Mouse (Mus musculus): ENCODE data around the gene Art1. TPM values are rescaled to one million over a fixed set of nuclear protein-coding genes. Genes with fewer than 3 reads are reported as not detected.

The Art1 gene
- total RNA-seq (2018; cell fraction: chromatin; rRNA removed): not detected
- total RNA-seq (2018; cell fraction: cytosol; rRNA removed): not detected
- total RNA-seq (2018; cell fraction: nucleus; rRNA removed): not detected
- not detected in 3 replicates for polyA plus RNA-seq (2018)

DNA sequence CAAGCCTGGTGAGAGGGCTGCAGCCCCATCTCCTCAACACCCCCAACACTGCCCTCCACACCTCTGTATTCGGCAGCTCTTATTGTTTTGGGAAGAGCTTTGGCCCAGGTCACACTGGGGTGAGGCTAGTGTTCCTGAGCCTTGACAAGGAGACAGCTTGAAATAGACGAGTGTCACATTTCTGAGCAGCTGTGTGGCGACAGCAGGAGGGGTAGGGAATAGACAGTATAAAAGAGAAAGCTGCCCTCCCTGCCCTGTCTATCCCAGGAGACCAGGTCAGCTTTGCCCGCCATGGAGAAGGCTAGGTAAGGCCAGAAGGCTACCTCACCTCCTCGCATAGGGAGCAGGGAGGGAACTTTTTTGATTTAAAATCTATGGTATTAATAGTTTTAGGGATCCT is at the start of gene Art1:
Art1 (plus strand) TSS at position 257 of the 400 bp plus-strand sequence.
- Histone ChIP-seq H3K4me3 (ENCODE audit: inconsistent target) (no peak within 1 kb of the TSS), H3K79me2 (ENCODE audit: inconsistent target) (no peaks in the 10 kb centered on the region), H3K36me3 (ENCODE audit: inconsistent target) (no peaks in the 10 kb centered on the region), H3K27ac (no peak within 1 kb of the TSS)
- 86% methylated on average over 5 of the region's 5 CpGs for WGBS (ENCODE audit: missing documents)

- Histone ChIP-seq H3K4me3 (ENCODE audit: inconsistent target) (no peak overlapping the region), H3K79me2 (ENCODE audit: inconsistent target) (peaks cover 70% of the 10 kb centered on the region), H3K27ac (no peak overlapping the region), H3K36me3 (ENCODE audit: inconsistent target) (0 out of 2 replicates have a peak, but pooled peaks cover 7% of the 10 kb centered on the region)
- WGBS (ENCODE audit: missing documents): 97% methylated on average over 3 of the region's 3 CpGs
Observed at GRCm38 (mm10) chr7:102061353-102061752, 40.2 kb upstream of the Art1 start.

DNA sequence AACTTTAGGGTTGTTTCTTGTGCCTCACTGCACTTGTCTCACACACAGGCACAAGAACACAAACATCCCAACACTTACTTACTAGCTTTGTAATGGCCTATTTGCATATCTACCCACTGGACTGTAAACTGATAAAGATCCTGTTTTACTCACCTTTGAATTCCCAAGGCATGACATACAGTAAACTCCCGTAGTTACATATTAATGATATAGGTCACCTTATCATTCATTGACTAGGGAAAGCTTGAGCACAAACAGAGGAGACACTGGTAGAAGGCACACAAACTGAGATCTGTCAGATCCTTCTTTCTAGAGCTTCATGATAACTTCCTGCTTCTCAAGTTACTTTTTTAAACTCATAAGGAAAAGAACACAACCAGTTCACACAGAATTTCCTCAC is 39.3 kb upstream of the Art1 start:
- Histone ChIP-seq H3K4me3 (ENCODE audit: inconsistent target) (no peak overlapping the region), H3K36me3 (ENCODE audit: inconsistent target) (0 out of 2 replicates have a peak, but pooled peaks cover 7% of the 10 kb centered on the region), H3K27ac (no peak overlapping the region), H3K79me2 (ENCODE audit: inconsistent target) (peaks cover 77% of the 10 kb centered on the region)
- 90% methylated on average over 1 of the region's 1 CpGs for WGBS (ENCODE audit: missing documents)

- H3K36me3 ChIP-seq (ENCODE audit: inconsistent target): 0 out of 2 replicates have a peak, but pooled peaks cover 7% of the 10 kb centered on the region
- peaks cover 71% of the 10 kb centered on the region for H3K79me2 ChIP-seq (ENCODE audit: inconsistent target)
- H3K4me3 ChIP-seq (ENCODE audit: inconsistent target): no peak overlapping the region; the same call in 1 of the 2 replicates
- 85% methylated on average over 9 of the region's 9 CpGs for WGBS (ENCODE audit: missing documents)
- H3K27ac ChIP-seq: no peak overlapping the region
Observed at GRCm38 (mm10) chr7:102063891-102064290, 37.7 kb upstream of the Art1 start.

- 4% methylated on average over 9 of the region's 9 CpGs for WGBS (ENCODE audit: missing documents)
- Histone ChIP-seq H3K27ac (peak overlapping the region; percentile 78), H3K79me2 (ENCODE audit: inconsistent target) (peaks cover 63% of the 10 kb centered on the region), H3K4me3 (ENCODE audit: inconsistent target) (peak overlapping the region; percentile 86), H3K36me3 (ENCODE audit: inconsistent target) (0 out of 2 replicates have a peak, but pooled peaks cover 1% of the 10 kb centered on the region)
Observed at GRCm38 (mm10) chr7:102064655-102065045, 36.9 kb upstream of the Art1 start.

GRCm38 (mm10) chr7:102065046-102065891 is 36.3 kb upstream of the Art1 start, which contains the start of the genes Rnf121, Xndc1 and Xntrpc:
Rnf121 (minus strand) TSS chr7:102065469.
Xndc1 (plus strand) TSS chr7:102065511.
Xntrpc (plus strand) TSS chr7:102065713.
- Histone ChIP-seq H3K27ac (peak within 1 kb of the TSS; percentile 78), H3K36me3 (ENCODE audit: inconsistent target) (no peaks in the 10 kb centered on the region), H3K79me2 (ENCODE audit: inconsistent target) (peaks cover 57% of the 10 kb centered on the region), H3K4me3 (ENCODE audit: inconsistent target) (peak within 1 kb of the TSS; percentile 86)
- 2% methylated on average over 56 of the region's 56 CpGs for WGBS (ENCODE audit: missing documents)

DNA sequence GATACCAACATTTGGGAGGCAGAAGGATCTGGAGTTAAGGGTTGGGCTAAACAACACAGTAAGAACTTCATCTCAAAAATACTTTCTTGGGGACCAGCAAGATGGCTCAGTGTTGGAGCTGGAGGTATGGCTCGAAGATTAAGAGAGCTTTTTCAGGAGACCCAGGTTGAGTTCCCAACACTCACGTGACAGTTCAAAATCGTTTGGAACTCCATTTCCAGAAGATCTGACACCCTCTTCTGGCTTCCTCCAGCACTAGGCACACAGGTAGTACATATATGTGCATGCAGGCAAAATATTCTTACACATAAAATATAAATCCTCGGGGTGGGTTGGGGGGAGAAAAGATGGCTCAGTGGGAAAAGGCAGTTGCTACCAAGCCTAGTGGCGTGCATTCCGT is 35.2 kb upstream of the Art1 start:
- WGBS (ENCODE audit: missing documents): 71% methylated on average over 6 of the region's 6 CpGs
- peak overlapping the region; percentile 78; the same call in 1 of the 2 replicates for H3K27ac ChIP-seq
- H3K4me3 ChIP-seq (ENCODE audit: inconsistent target): peak overlapping the region; percentile 86
- H3K79me2 ChIP-seq (ENCODE audit: inconsistent target): peaks cover 46% of the 10 kb centered on the region
- no peaks in the 10 kb centered on the region for H3K36me3 ChIP-seq (ENCODE audit: inconsistent target)

- no peak overlapping the region for H3K4me3 ChIP-seq (ENCODE audit: inconsistent target)
- H3K27ac ChIP-seq: no peak overlapping the region
- peaks cover 45% of the 10 kb centered on the region for H3K36me3 ChIP-seq (ENCODE audit: inconsistent target)
- no peaks in the 10 kb centered on the region for H3K79me2 ChIP-seq (ENCODE audit: inconsistent target)
- 68% methylated on average over 6 of the region's 7 CpGs for WGBS (ENCODE audit: missing documents)
Observed at GRCm38 (mm10) chr7:102076714-102077296, 24.7 kb upstream of the Art1 start.

- WGBS (ENCODE audit: missing documents): 79% methylated on average over 7 of the region's 7 CpGs
- Histone ChIP-seq H3K4me3 (ENCODE audit: inconsistent target) (no peak overlapping the region), H3K27ac (no peak overlapping the region), H3K79me2 (ENCODE audit: inconsistent target) (no peaks in the 10 kb centered on the region), H3K36me3 (ENCODE audit: inconsistent target) (peaks cover 38% of the 10 kb centered on the region)
Observed at GRCm38 (mm10) chr7:102078517-102078916, 23.0 kb upstream of the Art1 start.

DNA sequence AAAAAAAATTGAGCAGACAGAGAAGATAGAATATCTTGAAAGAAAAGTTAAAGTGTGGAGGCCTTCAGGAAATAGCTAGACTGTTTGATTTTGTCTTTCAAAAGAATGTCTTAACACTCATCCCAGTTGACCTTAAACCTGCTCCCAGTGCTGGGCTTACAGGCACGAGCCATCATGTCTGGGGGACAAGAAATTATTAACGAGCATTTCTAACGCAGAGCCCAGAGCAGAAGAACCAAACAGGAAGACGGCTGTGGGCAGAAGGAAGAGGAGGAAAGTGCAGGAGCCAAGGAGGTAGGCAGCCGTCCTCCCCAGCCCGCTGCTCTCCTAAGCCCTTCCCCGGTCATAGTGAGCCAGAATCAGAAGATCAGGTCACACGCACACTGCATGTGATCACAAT is 21.2 kb upstream of the Art1 start:
- peaks cover 35% of the 10 kb centered on the region for H3K36me3 ChIP-seq (ENCODE audit: inconsistent target)
- no peak overlapping the region for H3K27ac ChIP-seq
- no peak overlapping the region for H3K4me3 ChIP-seq (ENCODE audit: inconsistent target)
- H3K79me2 ChIP-seq (ENCODE audit: inconsistent target): no peaks in the 10 kb centered on the region
- 94% methylated on average over 8 of the region's 8 CpGs for whole genome bisulfite sequencing (ENCODE audit: missing documents)

DNA sequence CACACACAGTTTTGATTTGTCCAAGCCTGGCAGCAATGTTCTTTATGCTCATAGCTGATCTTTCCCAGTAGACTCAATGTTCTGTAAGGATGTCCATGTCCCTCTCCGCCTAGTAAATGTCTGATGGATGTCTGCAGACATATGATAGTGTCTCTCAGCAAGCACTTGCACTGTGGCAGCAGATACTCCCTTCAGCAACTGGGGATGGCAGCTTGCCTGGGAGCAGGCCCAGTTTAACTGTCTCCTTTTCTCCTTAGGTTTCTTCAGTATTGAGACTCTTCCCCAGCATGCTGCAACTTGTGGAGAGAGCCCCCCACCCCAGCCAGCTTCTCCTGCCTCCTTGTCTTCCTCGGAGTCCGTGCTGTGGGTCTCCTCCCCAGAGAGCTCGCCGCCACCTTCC is 19.8 kb upstream of the Art1 start:
- 98% methylated on average over 5 of the region's 5 CpGs for WGBS (ENCODE audit: missing documents)

DNA sequence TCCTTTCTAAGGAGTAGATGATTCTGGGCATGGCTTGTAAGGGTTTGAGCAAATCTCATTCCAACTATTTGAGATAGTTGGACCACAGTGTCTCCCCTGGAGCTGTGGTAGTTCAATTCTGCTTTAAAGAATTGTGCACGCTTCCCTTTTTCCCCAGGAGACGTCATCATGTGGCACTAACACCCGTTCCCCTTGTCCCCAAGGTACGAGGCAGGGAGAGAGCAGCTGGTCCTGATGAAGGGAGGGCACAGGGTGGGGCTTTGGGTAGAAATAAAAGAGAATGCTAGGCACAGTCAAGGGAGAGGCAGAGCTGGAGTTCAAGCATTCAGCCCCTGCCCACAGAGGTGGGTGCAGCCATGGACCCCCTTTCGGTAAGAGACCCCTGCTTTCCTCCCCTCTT is 18.7 kb upstream of the Art1 start, which contains the start of gene Trpc2:
Trpc2 (plus strand) TSS at position 301 of the 400 bp plus-strand sequence.
- Histone ChIP-seq H3K4me3 (ENCODE audit: inconsistent target) (no peak within 1 kb of the TSS), H3K27ac (no peak within 1 kb of the TSS), H3K79me2 (ENCODE audit: inconsistent target) (no peaks in the 10 kb centered on the region), H3K36me3 (ENCODE audit: inconsistent target) (peaks cover 28% of the 10 kb centered on the region)
- 80% methylated on average over 5 of the region's 5 CpGs for WGBS (ENCODE audit: missing documents)

More for the DNA sequence above, 19.8 kb upstream of the Art1 start:
- Histone ChIP-seq H3K27ac (no peak overlapping the region), H3K4me3 (ENCODE audit: inconsistent target) (no peak overlapping the region), H3K79me2 (ENCODE audit: inconsistent target) (no peaks in the 10 kb centered on the region), H3K36me3 (ENCODE audit: inconsistent target) (peaks cover 28% of the 10 kb centered on the region)

DNA sequence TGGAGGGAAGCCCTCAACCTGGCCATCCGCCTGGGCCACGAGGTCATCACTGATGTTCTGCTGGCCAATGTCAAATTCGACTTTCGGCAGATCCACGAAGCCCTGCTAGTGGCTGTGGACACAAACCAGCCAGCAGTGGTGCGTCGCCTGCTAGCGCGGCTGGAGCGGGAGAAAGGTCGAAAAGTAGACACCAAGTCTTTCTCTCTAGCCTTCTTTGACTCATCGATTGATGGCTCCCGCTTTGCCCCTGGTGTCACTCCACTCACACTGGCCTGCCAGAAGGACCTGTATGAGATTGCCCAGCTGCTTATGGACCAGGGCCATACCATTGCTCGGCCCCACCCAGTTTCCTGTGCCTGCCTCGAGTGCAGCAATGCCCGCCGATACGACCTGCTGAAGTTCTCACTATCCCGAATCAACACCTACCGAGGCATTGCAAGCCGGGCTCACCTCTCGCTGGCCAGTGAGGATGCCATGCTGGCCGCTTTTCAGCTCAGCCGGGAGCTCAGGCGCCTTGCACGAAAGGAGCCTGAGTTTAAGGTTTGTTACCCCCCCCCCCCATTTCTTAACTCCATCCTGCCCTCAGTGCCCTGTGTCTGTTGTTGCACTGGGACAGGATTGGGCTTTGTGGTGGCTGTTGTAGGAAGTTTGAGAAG is 17.4 kb upstream of the Art1 start:
- H3K36me3 ChIP-seq (ENCODE audit: inconsistent target): peaks cover 23% of the 10 kb centered on the region
- H3K4me3 ChIP-seq (ENCODE audit: inconsistent target): no peak overlapping the region
- H3K27ac ChIP-seq: no peak overlapping the region
- H3K79me2 ChIP-seq (ENCODE audit: inconsistent target): no peaks in the 10 kb centered on the region
- WGBS (ENCODE audit: missing documents): 94% methylated on average over 26 of the region's 26 CpGs

- no peak overlapping the region for H3K4me3 ChIP-seq (ENCODE audit: inconsistent target)
- 81% methylated on average over 4 of the region's 4 CpGs for WGBS (ENCODE audit: missing documents)
- H3K79me2 ChIP-seq (ENCODE audit: inconsistent target): no peaks in the 10 kb centered on the region
- no peak overlapping the region for H3K27ac ChIP-seq
- no peaks in the 10 kb centered on the region; the same call in 1 of the 2 replicates for H3K36me3 ChIP-seq (ENCODE audit: inconsistent target)
Observed at GRCm38 (mm10) chr7:102087336-102087735, 14.2 kb upstream of the Art1 start.

All from macrophage (primary cell).